Mouse (Mus musculus) limb, embryonic 10.5 days (tissue): Measurements from ENCODE around the gene Ubald2. TPM values are rescaled to one million over a fixed set of nuclear protein-coding genes. Genes with fewer than 3 reads are reported as not detected.
A peak's percentile ranks its signal among the peaks of the same experiment; 100 is the strongest.

ENCODE experiments used
- DNase-seq: peaks from one replicate; pipeline ENCODE4 v3.0.0-alpha.2; 2017; ENCODE audit warnings: low spot score
- H3K27ac ChIP-seq: fragments of 300-500 bp; sonication (generic); 2 replicates; pipeline ENCODE4 v1.5.1; 2016; ENCODE audit warnings: mild to moderate bottlenecking
- H3K27me3 ChIP-seq: fragments of 300-500 bp; sonication (generic); 2 replicates; pipeline ENCODE4 v1.6.1; 2016; ENCODE audit warnings: low read depth, mild to moderate bottlenecking; ENCODE audit not compliant: poor library complexity, severe bottlenecking
- H3K36me3 ChIP-seq: fragments of 300-500 bp; sonication (generic); 2 replicates; pipeline ENCODE4 v1.6.1; 2016; ENCODE audit warnings: mild to moderate bottlenecking, moderate library complexity
- H3K4me1 ChIP-seq: fragments of 300-500 bp; sonication (generic); 2 replicates; pipeline ENCODE4 v1.6.1; 2016
- H3K4me3 ChIP-seq: fragments of 300-500 bp; sonication (generic); 2 replicates; pipeline ENCODE4 v1.5.1; 2016; ENCODE audit warnings: mild to moderate bottlenecking, moderate library complexity
- H3K9me3 ChIP-seq: fragments of 300-500 bp; sonication (generic); replicated peaks from 2 replicates; pipeline ENCODE4 v1.6.1; 2016; ENCODE audit warnings: mild to moderate bottlenecking
- WGBS: fragments of 180-500 bp; shearing (Covaris S2); methylation state at CpG from one replicate; pipeline ENCODE4 v1.1.7; 2016; 5-methylcytosine and 5-hydroxymethylcytosine counted together
- polyA plus RNA-seq: library from polyadenylated mRNA; unstranded; fragments of >200 nt; fragmentation: Nextera tagmentation; extraction: Ambion mirVana; gene quantifications from 2 replicates; pipeline ENCODE4 v1.2.1, GENCODE M21; 2016

Gene Ubald2
- polyA plus RNA-seq, 1 experiment from 2014 or later = 44.1 TPM

DNA sequence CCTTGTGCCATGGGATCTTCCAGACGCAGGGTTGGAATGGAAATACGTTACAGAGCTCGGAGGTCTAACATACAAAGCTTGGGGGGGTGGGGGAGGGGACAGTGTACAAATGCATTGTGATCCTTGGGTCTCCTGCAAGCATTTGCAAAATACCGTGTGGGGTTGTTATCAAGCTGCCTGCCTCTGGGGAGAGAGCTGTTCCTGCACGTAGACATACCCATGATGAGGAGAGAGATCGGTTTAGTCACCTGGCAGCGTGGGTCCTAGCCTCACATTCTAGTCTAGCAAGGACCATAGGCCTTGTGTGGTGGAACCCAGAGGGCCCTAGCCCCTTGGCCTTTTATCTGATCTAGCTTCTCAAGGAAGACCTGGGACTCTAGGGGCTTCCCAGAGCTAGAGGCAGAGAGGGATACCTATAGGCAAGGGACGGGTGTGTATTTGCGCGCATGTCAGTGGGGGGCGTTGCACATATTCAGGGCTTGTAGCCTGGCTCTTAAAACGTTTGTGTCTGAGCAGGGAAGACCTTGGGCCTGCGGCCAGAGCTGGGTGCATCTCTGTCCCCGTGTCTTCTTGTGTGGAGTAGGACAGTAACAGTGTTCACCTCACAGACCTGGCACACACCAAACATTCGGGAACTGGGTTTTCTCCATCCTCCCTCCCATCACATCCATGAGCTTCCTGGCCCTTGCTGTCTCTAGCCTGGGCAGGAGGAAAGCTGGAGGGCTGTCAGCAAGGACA, 8.4 kb downstream of the Ubald2 start:
- Histone ChIP-seq H3K4me1 (peaks cover 51% of the 10 kb centered on the region), H3K9me3 (no peaks in the 10 kb centered on the region), H3K36me3 (peaks cover 35% of the 10 kb centered on the region), H3K27me3 (peaks cover 13% of the 10 kb centered on the region), H3K4me3 (no peak overlapping the region), H3K27ac (peak overlapping the region; percentile 50)
- 82% methylated on average over 15 of the region's 15 CpGs for WGBS
- no peak for DNase-seq

DNA sequence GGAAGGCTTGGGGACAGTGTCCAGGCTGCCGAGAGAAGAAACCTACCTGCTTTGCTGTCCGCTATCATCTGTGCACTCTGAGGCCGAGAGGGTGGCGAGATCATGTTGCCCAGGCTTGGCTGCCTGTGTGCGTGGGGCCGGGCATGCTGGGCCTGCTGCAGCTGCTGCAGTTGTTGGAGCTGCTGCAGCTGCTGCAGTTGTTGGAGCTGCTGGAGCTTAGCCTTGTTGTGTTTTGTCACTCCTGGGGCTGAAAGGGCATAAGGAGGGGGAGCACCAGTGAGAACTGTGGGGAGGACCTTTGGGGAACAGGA, 8.9 kb downstream of the Ubald2 start:
- no peak for DNase-seq
- H3K4me3 ChIP-seq = no peak overlapping the region
- H3K36me3 ChIP-seq = peaks cover 29% of the 10 kb centered on the region
- H3K9me3 ChIP-seq = no peaks in the 10 kb centered on the region
- H3K27ac ChIP-seq = peak overlapping the region; percentile 50
- WGBS = 80% methylated on average over 6 of the region's 6 CpGs
- peaks cover 18% of the 10 kb centered on the region for H3K27me3 ChIP-seq
- peaks cover 49% of the 10 kb centered on the region for H3K4me1 ChIP-seq

DNA sequence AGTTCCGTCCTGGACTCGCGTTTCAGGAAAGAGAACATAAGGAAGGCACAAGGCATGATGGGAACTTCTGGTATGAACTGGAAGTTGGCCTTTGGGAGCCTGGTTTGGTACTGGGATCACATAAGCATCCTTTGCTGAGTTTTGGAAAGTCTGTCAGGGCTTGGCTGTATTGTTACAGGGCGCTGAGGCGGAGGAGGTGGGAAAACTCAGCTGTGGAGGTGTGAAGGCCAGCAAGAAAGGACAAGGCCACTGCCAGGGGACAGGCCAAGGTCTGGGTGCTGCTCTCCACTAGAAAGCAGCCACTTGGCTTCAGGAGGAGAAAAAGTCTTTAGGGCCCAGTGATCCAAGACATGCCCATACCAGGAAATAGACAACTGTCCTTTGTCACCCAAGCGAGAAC, 9.4 kb downstream of the Ubald2 start:
- DNase-seq = no peak
- Histone ChIP-seq H3K4me1 (peaks cover 49% of the 10 kb centered on the region), H3K27me3 (peaks cover 22% of the 10 kb centered on the region), H3K36me3 (peaks cover 26% of the 10 kb centered on the region), H3K4me3 (no peak overlapping the region), H3K9me3 (no peaks in the 10 kb centered on the region), H3K27ac (peak overlapping the region; percentile 50)
- WGBS = 87% methylated on average over 6 of the region's 6 CpGs

DNA sequence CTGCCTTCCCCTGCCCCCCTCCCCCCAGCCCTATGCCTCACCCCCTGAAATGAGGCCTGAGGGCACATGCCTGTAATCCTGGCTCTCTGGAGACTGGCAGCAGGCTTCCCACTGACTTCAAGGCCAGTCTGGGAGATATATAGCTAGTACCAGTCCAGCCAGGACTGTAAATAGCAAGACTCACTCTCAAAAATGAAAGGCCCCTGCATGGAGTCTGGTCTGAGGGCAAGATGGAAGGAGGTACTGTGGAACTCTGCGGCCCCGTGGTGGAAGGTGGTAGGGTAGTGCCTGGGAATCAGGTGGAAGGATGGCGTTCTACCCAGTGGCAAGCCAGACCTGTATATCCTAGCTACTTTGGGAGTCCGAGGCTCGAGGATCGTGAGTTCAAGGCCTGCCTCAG, 10.0 kb downstream of the Ubald2 start:
- Histone ChIP-seq H3K36me3 (peaks cover 24% of the 10 kb centered on the region), H3K4me1 (peaks cover 51% of the 10 kb centered on the region), H3K27ac (peak overlapping the region; percentile 50; the same call in 1 of the 2 replicates), H3K4me3 (no peak overlapping the region), H3K9me3 (no peaks in the 10 kb centered on the region), H3K27me3 (peaks cover 28% of the 10 kb centered on the region)
- 90% methylated on average over 6 of the region's 6 CpGs for WGBS
- DNase-seq = no peak

DNA sequence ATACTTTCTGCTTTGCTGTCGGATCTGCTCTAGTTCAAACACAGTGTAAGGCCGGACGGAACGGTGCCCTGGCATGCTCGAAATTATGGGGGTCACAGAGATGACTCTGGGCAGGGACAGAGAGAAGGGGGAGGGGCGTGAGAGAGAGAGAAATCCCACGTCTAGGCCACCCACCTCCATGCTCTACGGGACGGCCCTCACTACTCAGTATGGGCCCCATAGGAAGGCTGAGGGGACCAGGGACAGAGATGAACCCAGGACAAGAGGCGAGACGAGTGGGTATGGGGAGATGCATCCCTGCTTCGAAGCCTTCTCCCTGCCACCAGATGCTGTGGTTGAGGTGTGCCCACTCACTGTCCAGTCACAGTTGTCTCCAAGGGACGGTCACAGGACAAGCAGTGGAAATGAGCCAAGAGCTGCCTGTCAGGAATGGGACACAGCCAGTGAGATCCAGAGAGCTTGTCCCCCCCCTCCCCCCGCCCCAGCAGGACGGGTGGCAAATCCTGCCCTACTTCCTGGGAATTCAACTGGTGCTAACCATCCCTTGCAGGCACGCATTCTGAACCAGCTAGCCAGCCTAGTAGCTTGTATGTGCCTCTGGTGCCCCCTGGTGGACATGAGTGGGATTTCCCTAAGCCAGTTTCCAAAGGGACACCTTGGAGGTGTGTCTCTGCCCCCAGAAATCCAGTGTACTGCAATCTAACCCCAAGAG, 11.9 kb downstream of the Ubald2 start:
- peaks cover 46% of the 10 kb centered on the region for H3K4me1 ChIP-seq
- DNase-seq = peak; percentile 99
- peaks cover 28% of the 10 kb centered on the region for H3K27me3 ChIP-seq
- 22% methylated on average over 16 of the region's 16 CpGs for WGBS
- H3K36me3 ChIP-seq = peaks cover 7% of the 10 kb centered on the region; the same call in 1 of the 2 replicates
- no peaks in the 10 kb centered on the region for H3K9me3 ChIP-seq
- peak overlapping the region; percentile 30 for H3K4me3 ChIP-seq
- peak overlapping the region; percentile 50 for H3K27ac ChIP-seq

DNA sequence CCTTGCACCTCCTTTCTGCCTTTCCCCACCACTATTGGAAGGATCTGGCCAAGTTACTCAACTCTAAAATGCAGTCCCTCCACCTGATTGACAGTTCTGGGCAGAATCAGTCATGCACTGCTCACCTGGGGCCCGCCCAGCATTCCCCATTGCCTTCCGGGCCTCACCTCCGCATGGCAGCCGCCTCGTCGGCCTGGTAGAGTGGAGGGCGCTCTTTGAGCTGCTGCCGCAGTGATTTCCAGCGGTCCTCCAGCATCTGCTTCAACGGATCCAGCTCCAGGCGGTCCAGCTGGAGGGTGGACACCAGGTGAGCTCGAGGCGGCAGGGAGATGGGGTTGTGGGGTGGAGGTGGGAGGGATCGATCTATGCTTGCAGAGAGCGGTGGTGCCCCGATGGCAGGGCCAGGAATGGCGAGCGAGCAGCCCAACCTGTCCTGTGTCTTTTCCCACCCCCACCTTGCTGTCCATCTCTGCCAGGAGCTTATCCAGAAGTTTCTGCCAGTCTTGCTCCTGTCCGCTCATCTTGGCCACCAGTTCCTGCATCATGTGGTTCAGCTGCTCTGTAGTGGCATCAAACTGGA, 12.5 kb downstream of the Ubald2 start:
- Histone ChIP-seq H3K4me3 (0 out of 2 replicates have a peak overlapping the region, but pooled peaks have one; percentile 13), H3K27me3 (peaks cover 28% of the 10 kb centered on the region), H3K9me3 (no peaks in the 10 kb centered on the region), H3K27ac (peak overlapping the region; percentile 50; the same call in 1 of the 2 replicates), H3K36me3 (0 out of 2 replicates have a peak, but pooled peaks cover under 1% of the 10 kb centered on the region), H3K4me1 (peaks cover 46% of the 10 kb centered on the region)
- WGBS = 14% methylated on average over 19 of the region's 19 CpGs
- no peak for DNase-seq

DNA sequence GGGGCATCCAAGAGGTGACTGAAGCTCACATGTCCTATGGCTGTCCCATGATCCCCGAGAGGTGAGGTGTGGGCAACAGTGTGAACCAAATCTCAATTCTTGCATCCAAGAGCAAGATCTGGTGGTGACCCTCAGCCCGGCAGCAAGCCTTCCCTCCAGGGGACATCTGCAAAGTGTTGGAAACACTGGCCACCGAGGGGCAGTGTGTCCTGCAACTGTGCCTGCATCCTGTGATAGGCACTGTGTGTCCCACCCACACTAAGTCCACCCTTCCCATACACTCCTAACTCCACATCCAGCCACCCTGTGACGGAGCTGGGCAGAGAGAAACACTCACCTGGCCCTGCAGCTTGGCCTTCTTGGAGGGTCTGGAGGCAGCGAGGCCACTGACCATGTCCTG, 13.9 kb downstream of the Ubald2 start:
- Histone ChIP-seq H3K4me1 (peaks cover 42% of the 10 kb centered on the region), H3K9me3 (no peaks in the 10 kb centered on the region), H3K4me3 (no peak overlapping the region), H3K27me3 (peaks cover 28% of the 10 kb centered on the region), H3K27ac (no peak overlapping the region), H3K36me3 (no peaks in the 10 kb centered on the region)
- no peak for DNase-seq
- 68% methylated on average over 5 of the region's 5 CpGs for WGBS

DNA sequence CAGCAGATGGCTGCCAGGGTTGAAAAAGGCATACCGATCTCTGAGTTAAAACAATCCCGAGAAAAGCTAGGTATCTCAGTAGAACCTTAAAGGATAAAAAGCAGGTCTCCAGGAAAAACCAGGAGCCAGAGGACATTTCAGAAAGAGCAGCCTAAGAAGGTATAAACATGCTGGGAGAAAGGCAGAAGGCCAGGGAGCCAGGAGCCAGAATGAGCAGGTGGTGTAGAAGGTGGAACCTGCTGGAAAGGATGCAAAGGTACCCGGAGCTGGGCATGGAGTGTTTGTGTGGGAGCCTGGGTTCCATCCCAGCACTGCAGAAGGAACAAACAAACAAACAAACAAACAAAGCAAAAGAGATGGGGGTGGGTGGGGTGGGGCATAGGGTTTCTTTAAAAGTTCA, 15.4 kb downstream of the Ubald2 start:
- peaks cover 28% of the 10 kb centered on the region for H3K27me3 ChIP-seq
- H3K4me1 ChIP-seq = peaks cover 28% of the 10 kb centered on the region
- no peaks in the 10 kb centered on the region for H3K9me3 ChIP-seq
- H3K27ac ChIP-seq = no peak overlapping the region
- 94% methylated on average over 3 of the region's 3 CpGs for WGBS
- DNase-seq = no peak
- no peaks in the 10 kb centered on the region for H3K36me3 ChIP-seq
- H3K4me3 ChIP-seq = no peak overlapping the region

DNA sequence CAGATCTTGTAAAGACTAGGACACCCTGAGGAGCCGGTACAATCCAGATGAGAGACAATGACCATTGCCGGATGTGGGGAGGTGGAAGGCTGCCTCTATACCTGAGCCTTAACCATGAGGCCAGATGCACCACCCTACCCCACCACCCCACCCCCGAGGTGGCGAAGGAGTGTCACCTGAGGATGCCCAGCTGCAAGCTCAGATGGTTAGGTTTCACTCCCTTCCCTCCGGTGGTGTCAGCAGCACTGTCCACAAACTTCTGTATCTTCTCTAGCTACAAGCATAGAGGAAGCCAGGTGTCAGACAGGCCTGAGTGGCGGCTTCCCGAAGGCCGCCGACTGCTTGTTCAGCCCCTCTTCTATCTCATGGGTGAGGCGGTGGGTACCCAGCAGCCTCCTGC, 20.0 kb downstream of the Ubald2 start:
- 88% methylated on average over 10 of the region's 10 CpGs for WGBS
- H3K27ac ChIP-seq = no peak overlapping the region
- DNase-seq = no peak
- no peak overlapping the region for H3K4me3 ChIP-seq
- H3K9me3 ChIP-seq = no peaks in the 10 kb centered on the region
- no peaks in the 10 kb centered on the region for H3K36me3 ChIP-seq
- H3K27me3 ChIP-seq = no peaks in the 10 kb centered on the region
- peaks cover 4% of the 10 kb centered on the region; the same call in 1 of the 2 replicates for H3K4me1 ChIP-seq

DNA sequence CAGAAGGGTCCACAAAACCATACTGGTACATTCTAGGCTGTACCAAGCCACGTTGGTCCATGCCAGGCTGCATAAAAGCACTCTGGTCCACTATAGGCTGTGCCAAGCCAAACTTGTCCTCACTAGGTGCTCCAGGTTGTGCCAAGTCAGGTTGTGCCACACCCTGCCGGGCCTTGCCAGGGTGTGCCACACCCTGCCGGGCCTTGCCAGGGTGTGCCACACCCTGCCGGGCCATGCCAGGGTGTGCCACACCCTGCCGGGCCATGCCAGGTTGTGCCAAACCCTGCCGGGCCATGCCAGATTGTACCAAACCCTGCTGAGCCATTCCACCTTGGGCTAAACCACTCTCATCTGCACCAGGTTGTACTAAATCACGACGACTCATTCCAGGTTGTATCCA, 22.3 kb downstream of the Ubald2 start:
- Histone ChIP-seq H3K9me3 (no peaks in the 10 kb centered on the region), H3K27me3 (no peaks in the 10 kb centered on the region), H3K27ac (no peak overlapping the region), H3K4me1 (peaks cover 4% of the 10 kb centered on the region; the same call in 1 of the 2 replicates), H3K36me3 (no peaks in the 10 kb centered on the region), H3K4me3 (no peak overlapping the region)
- WGBS = 87% methylated on average over 8 of the region's 8 CpGs
- DNase-seq = no peak

DNA sequence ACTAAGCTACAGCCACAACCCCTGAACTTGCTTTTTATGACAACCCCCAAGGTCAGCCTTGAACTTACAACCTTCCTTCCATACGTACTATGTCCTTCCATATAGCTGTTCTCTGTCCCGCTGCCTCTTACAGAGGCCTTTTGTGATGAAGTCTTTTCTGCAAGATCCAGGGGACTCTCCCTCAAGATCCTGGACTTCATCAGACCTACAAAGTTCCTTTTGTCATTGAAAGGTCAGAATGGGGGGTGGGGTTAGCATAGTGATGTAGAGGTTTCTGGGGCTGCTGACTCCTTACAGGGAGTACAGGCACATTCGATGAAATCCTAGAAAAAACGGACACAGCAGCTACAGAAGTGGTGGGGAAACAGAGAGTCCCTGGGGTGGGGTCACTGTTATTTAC, 25.9 kb downstream of the Ubald2 start:
- Histone ChIP-seq H3K27ac (no peak overlapping the region), H3K36me3 (no peaks in the 10 kb centered on the region), H3K9me3 (no peaks in the 10 kb centered on the region), H3K4me3 (no peak overlapping the region), H3K27me3 (no peaks in the 10 kb centered on the region), H3K4me1 (peaks cover 10% of the 10 kb centered on the region)
- 70% methylated on average over 4 of the region's 4 CpGs for WGBS
- no peak for DNase-seq

DNA sequence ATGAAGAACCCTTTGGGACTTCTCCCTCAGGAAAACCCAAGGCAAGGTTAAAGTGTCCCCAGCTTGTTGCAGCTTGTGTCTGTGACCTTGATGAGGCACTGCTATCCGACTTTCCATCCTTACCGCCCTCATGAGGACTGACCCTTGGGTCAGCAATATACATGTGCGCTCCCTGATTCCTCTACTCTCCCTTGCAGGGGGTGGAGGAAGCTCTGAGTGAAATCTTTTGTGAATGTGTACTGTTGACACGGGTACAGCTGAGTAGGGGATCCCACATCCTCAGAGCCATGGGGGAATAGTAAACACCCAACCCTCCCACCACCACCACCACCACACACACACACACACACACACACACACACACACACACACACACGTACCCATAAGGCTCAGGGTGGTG, 29.4 kb downstream of the Ubald2 start:
- WGBS = 67% methylated on average over 5 of the region's 5 CpGs
- Histone ChIP-seq H3K27me3 (no peaks in the 10 kb centered on the region), H3K27ac (peak overlapping the region; percentile 64), H3K4me3 (no peak overlapping the region), H3K4me1 (peaks cover 12% of the 10 kb centered on the region), H3K36me3 (no peaks in the 10 kb centered on the region), H3K9me3 (no peaks in the 10 kb centered on the region)
- no peak for DNase-seq

DNA sequence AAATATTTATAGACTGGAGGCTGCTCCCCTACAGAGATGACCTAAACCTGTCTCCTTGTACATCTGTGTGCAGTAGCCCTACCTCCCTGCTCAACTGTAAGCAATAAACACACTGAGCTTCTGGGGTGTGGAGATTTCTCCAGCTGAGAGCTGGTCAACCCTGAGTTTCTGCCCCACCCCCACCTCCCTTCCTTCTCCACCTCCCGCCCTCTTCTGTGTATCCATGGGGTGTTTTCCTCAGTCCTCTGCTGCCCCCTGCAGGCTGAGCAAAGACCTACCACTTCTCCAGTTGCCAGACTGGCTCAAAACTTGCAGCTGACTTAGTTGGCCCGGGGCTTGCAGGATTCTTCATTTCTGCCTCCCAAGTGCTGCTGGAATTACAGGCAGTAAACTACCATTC, 29.9 kb downstream of the Ubald2 start:
- Histone ChIP-seq H3K27ac (peak overlapping the region; percentile 64), H3K4me1 (peaks cover 12% of the 10 kb centered on the region), H3K9me3 (no peaks in the 10 kb centered on the region), H3K36me3 (0 out of 2 replicates have a peak, but pooled peaks cover 1% of the 10 kb centered on the region), H3K27me3 (no peaks in the 10 kb centered on the region), H3K4me3 (no peak overlapping the region)
- DNase-seq = peak; percentile 95
- WGBS = 14% methylated on average over 2 of the region's 2 CpGs
